In genomic region chr2:5102891-5103290, GRCm38 (mm10) we compare ENCODE assay signal across 31 mouse cellular contexts. TPM values are rescaled to one million over a fixed set of nuclear protein-coding genes. Genes with fewer than 3 reads are reported as not detected.
DNase-seq lines count a peak whose midpoint lies in the region; ATAC-seq lines count a peak whose summit lies in the region.
"Had no signal": no experiment of that assay in that cellular context is flagged by ENCODE, and none has a peak within 500 bp of the region (broad histone marks: within the 10 kb centered on the region; RNA-seq: fewer than 3 reads in every experiment).

No protein-coding gene starts in this region.

- H3K4me2 ChIP-seq in stomach, embryonic 15.5 days = no peak overlapping the region
- H3K4me2 ChIP-seq: forebrain, embryonic 15.5 days; heart, embryonic 15.5 days; hindbrain, embryonic 13.5 days; liver, embryonic 15.5 days; lung, embryonic 15.5 days; neural tube, embryonic 12.5 days had no signal

- H3K4me1 ChIP-seq in heart, embryonic 10.5 days = peaks cover 4% of the 10 kb centered on the region; the same call in 1 of the 2 replicates
- peaks cover 4% of the 10 kb centered on the region; the same call in 1 of the 2 replicates for H3K4me1 ChIP-seq in stomach, embryonic 15.5 days
- H3K4me1 ChIP-seq: liver, embryonic 15.5 days had no signal

- WGBS in heart, embryonic 10.5 days = 53% methylated on average over 1 of the region's 1 CpGs
- WGBS in stomach, embryonic 15.5 days = 43% methylated on average over 1 of the region's 1 CpGs

- H3K9ac ChIP-seq in stomach, embryonic 15.5 days = no peak overlapping the region
- H3K9ac ChIP-seq: forebrain, embryonic 15.5 days; heart, embryonic 15.5 days; hindbrain, embryonic 13.5 days; liver, embryonic 15.5 days; lung, embryonic 15.5 days; neural tube, embryonic 12.5 days had no signal

- DNase-seq in heart, embryonic 10.5 days (ENCODE audit: low spot score) = peak; percentile 48
- DNase-seq in heart, postnatal 4 days = no peak
- peak; percentile 28 for DNase-seq in urinary bladder, postnatal 14 days (ENCODE audit: low spot score)
- DNase-seq in urinary bladder, postnatal 4 days (ENCODE audit: low spot score in 2 of 2) = no peak
- no peak for DNase-seq in cerebellum, adult 9-11 months
- DNase-seq: adrenal gland, postnatal 25 days; cerebellum, adult 11-12 months; cerebellum, postnatal 10 days; heart, postnatal 36 days; kidney, adult 9 months; kidney, postnatal 14 days; layer of hippocampus, adult 9-11 months; liver; right cerebral cortex, adult 18-20 months; right cerebral cortex, postnatal 4 days; thymus, postnatal 14 days had no signal

- no peak overlapping the region for H3K27ac ChIP-seq in heart, embryonic 10.5 days
- H3K27ac ChIP-seq in stomach, embryonic 15.5 days = no peak overlapping the region; the same call in 1 of the 2 replicates
- H3K27ac ChIP-seq: forebrain, embryonic 10.5 days; forebrain, embryonic 15.5 days; heart, embryonic 15.5 days; hindbrain, embryonic 13.5 days; liver, embryonic 15.5 days; lung, embryonic 15.5 days; midbrain, embryonic 10.5 days; neural tube, embryonic 12.5 days had no signal

- ATAC-seq in stomach, embryonic 15.5 days (ENCODE audit: insufficient read depth, low FRiP score, low read depth) = peak; percentile 43; the same call in 1 of the 2 replicates
- ATAC-seq in frontal cortex, adult (ENCODE audit: low TSS enrichment) = no peak
- ATAC-seq: forebrain, embryonic 15.5 days; intestine, embryonic 16.5 days had no signal

- no peaks in the 10 kb centered on the region for H3K36me3 ChIP-seq in heart, embryonic 10.5 days
- H3K36me3 ChIP-seq in stomach, embryonic 15.5 days = no peaks in the 10 kb centered on the region
- H3K36me3 ChIP-seq: forebrain, embryonic 10.5 days; forebrain, embryonic 15.5 days; heart, embryonic 15.5 days; hindbrain, embryonic 13.5 days; liver, embryonic 15.5 days; lung, embryonic 15.5 days; midbrain, embryonic 10.5 days; neural tube, embryonic 12.5 days had no signal

- no peaks in the 10 kb centered on the region for H3K27me3 ChIP-seq in heart, embryonic 10.5 days (ENCODE audit: insufficient read depth, poor library complexity, severe bottlenecking)
- no peaks in the 10 kb centered on the region for H3K27me3 ChIP-seq in stomach, embryonic 15.5 days (replicated peaks)
- H3K27me3 ChIP-seq: forebrain, embryonic 15.5 days; hindbrain, embryonic 13.5 days; lung, embryonic 15.5 days; neural tube, embryonic 12.5 days had no signal

- no peak overlapping the region for H3K4me3 ChIP-seq in heart, embryonic 10.5 days
- H3K4me3 ChIP-seq in stomach, embryonic 15.5 days (replicated peaks) = no peak overlapping the region
- H3K4me3 ChIP-seq: forebrain, embryonic 10.5 days; forebrain, embryonic 15.5 days; heart, embryonic 15.5 days; hindbrain, embryonic 13.5 days; liver, embryonic 15.5 days; lung, embryonic 15.5 days; midbrain, embryonic 10.5 days; myocyte; neural tube, embryonic 12.5 days had no signal

- H3K9me3 ChIP-seq in heart, embryonic 10.5 days = no peaks in the 10 kb centered on the region
- H3K9me3 ChIP-seq in stomach, embryonic 15.5 days = no peaks in the 10 kb centered on the region
- H3K9me3 ChIP-seq: liver, embryonic 15.5 days had no signal

RNA-seq across cellular contexts. Expression of gene Ccdc3, which starts 34.7 kb away (rescaled TPM):
- 3.4 and 5.3 TPM in 2 replicates for polyA plus RNA-seq in heart, embryonic 10.5 days (2016; fragmentation: Nextera tagmentation; extraction: Ambion mirVana)
- 1 to 10 TPM; 7.4 TPM for total RNA-seq in heart, postnatal 4 days (2021)
- 18.0 and 20.3 TPM in 2 replicates for polyA plus RNA-seq in stomach, embryonic 15.5 days (2015; fragmentation: Nextera tagmentation; extraction: Ambion mirVana)
- total RNA-seq: common myeloid progenitor, adult 5-6 weeks; megakaryocyte progenitor cell, adult 5-6 weeks; MEL had no signal

RNA-seq across cellular contexts. Expression of gene Optn, which starts 39.0 kb away (rescaled TPM):
- 10.0 and 13.2 TPM in 2 replicates for polyA plus RNA-seq in heart, embryonic 10.5 days (2016; fragmentation: Nextera tagmentation; extraction: Ambion mirVana)
- 10 to 100 TPM; 38.5 to 39.8 TPM for total RNA-seq in heart, postnatal 4 days (2021)
- 11.2 and 12.4 TPM in 2 replicates for polyA plus RNA-seq in stomach, embryonic 15.5 days (2015; fragmentation: Nextera tagmentation; extraction: Ambion mirVana)

Comparison
In these comparisons a context has a peak if more than half of its experiments do, and no peak if none do; other contexts are left out.
1. DNase-seq: peak in heart, embryonic 10.5 days (single experiment) and urinary bladder, postnatal 14 days (single experiment); none in heart, postnatal 4 days (single experiment), urinary bladder, postnatal 4 days (0 of 2) and cerebellum, adult 9-11 months (single experiment).